ENCODE assay signal across 8 mouse cellular contexts in genomic region chr10:20347285-20348214, GRCm38 (mm10). TPM values are rescaled to one million over a fixed set of nuclear protein-coding genes. Genes with fewer than 3 reads are reported as not detected.
DNase-seq lines count a peak whose midpoint lies in the region; ATAC-seq and TF ChIP-seq lines count a peak whose summit lies in the region.

TSS of gene Mtfr2 (plus strand) at chr10:20347770.

- peak within 1 kb of the TSS; percentile 95 for H3K4me2 ChIP-seq in embryonic facial prominence, embryonic 15.5 days (replicated peaks)
- peak within 1 kb of the TSS; percentile 85 for H3K4me2 ChIP-seq in limb, embryonic 14.5 days (replicated peaks; ENCODE audit: low read depth, low read length, severe bottlenecking)
- H3K4me2 ChIP-seq in midbrain, postnatal 0 days (ENCODE audit: low read depth, low read length, poor library complexity, severe bottlenecking) = peak within 1 kb of the TSS; percentile 99

- H3K27me3 ChIP-seq in embryonic facial prominence, embryonic 15.5 days = no peaks in the 10 kb centered on the region
- no peaks in the 10 kb centered on the region for H3K27me3 ChIP-seq in limb, embryonic 14.5 days (ENCODE audit: control insufficient read depth, insufficient read depth, low read length)
- no peaks in the 10 kb centered on the region for H3K27me3 ChIP-seq in midbrain, postnatal 0 days (ENCODE audit: insufficient read depth, low read length)

- H3K36me3 ChIP-seq in embryonic facial prominence, embryonic 15.5 days = peaks cover 32% of the 10 kb centered on the region
- H3K36me3 ChIP-seq in limb, embryonic 14.5 days (ENCODE audit: control insufficient read depth, insufficient read depth, low read length) = peaks cover 31% of the 10 kb centered on the region
- H3K36me3 ChIP-seq in midbrain, postnatal 0 days (ENCODE audit: insufficient read depth, low read length) = peaks cover 14% of the 10 kb centered on the region

- peak within 1 kb of the TSS; percentile 37 for H3K9ac ChIP-seq in embryonic facial prominence, embryonic 15.5 days
- H3K9ac ChIP-seq in limb, embryonic 14.5 days (ENCODE audit: low read depth, low read length, severe bottlenecking) = peak within 1 kb of the TSS; percentile 54
- no peak within 1 kb of the TSS for H3K9ac ChIP-seq in midbrain, postnatal 0 days (replicated peaks; ENCODE audit: low read length, poor library complexity, severe bottlenecking)

- WGBS in bone marrow, adult 2 months = under 1% methylated on average over 58 of the region's 58 CpGs
- WGBS in embryonic facial prominence, embryonic 15.5 days = 2% methylated on average over 58 of the region's 58 CpGs
- 1% methylated on average over 50 of the region's 58 CpGs for WGBS in limb, embryonic 14.5 days
- WGBS in midbrain, postnatal 0 days = 1% methylated on average over 58 of the region's 58 CpGs

- no peak for TF ChIP-seq CTCF in bone marrow, adult 2 months (IDR thresholded peaks at IDR 0.05; ENCODE audit: control insufficient read depth, insufficient read depth, low read length)
- no peak for TF ChIP-seq CTCF in midbrain, postnatal 0 days (IDR thresholded peaks at IDR 0.05)

- peak; percentile 78 for TF ChIP-seq POLR2A in bone marrow, adult 2 months (IDR thresholded peaks at IDR 0.05; ENCODE audit: borderline replicate concordance, control insufficient read depth, low read depth, low read length)
- no peak for TF ChIP-seq POLR2A in limb, embryonic 14.5 days (IDR thresholded peaks at IDR 0.05; ENCODE audit: borderline replicate concordance, extremely low read depth, insufficient read depth, insufficient read length)

- H3K27ac ChIP-seq in bone marrow, adult 2 months (ENCODE audit: control insufficient read depth, insufficient read depth, low read depth, low read length, poor library complexity) = peak within 1 kb of the TSS; percentile 90
- H3K27ac ChIP-seq in embryonic facial prominence, embryonic 15.5 days (replicated peaks) = no peak within 1 kb of the TSS; the same call in 1 of the 2 replicates
- H3K27ac ChIP-seq in limb, embryonic 14.5 days (replicated peaks; ENCODE audit: low read depth, low read length) = no peak within 1 kb of the TSS
- H3K27ac ChIP-seq in midbrain, postnatal 0 days (ENCODE audit: low read depth, low read length) = no peak within 1 kb of the TSS

- no peaks in the 10 kb centered on the region for H3K9me3 ChIP-seq in embryonic facial prominence, embryonic 15.5 days (replicated peaks)
- no peaks in the 10 kb centered on the region for H3K9me3 ChIP-seq in limb, embryonic 14.5 days (ENCODE audit: control insufficient read depth, low read length)
- no peaks in the 10 kb centered on the region for H3K9me3 ChIP-seq in midbrain, postnatal 0 days (ENCODE audit: low read length)

- H3K4me1 ChIP-seq in bone marrow, adult 2 months (ENCODE audit: control insufficient read depth, insufficient read depth, low read length) = no peaks in the 10 kb centered on the region; the same call in 1 of the 2 replicates
- H3K4me1 ChIP-seq in embryonic facial prominence, embryonic 15.5 days = peaks cover 11% of the 10 kb centered on the region
- no peaks in the 10 kb centered on the region for H3K4me1 ChIP-seq in limb, embryonic 14.5 days (ENCODE audit: control insufficient read depth, insufficient read depth, low read length)
- 0 out of 2 replicates have a peak, but pooled peaks cover 2% of the 10 kb centered on the region for H3K4me1 ChIP-seq in midbrain, postnatal 0 days (ENCODE audit: insufficient read depth, low read length)

- peak within 1 kb of the TSS; percentile 85 for H3K4me3 ChIP-seq in bone marrow, adult 2 months (replicated peaks; ENCODE audit: control insufficient read depth, low read depth, low read length)
- H3K4me3 ChIP-seq in embryonic facial prominence, embryonic 15.5 days (replicated peaks) = peak within 1 kb of the TSS; percentile 71
- H3K4me3 ChIP-seq in limb, embryonic 14.5 days (replicated peaks; ENCODE audit: low read length) = peak within 1 kb of the TSS; percentile 66
- H3K4me3 ChIP-seq in midbrain, postnatal 0 days (ENCODE audit: low read depth, low read length) = peak within 1 kb of the TSS; percentile 44

- peak; percentile 94 for ATAC-seq in embryonic facial prominence, embryonic 15.5 days (ENCODE audit: insufficient number of reproducible peaks, low FRiP score, low TSS enrichment, low read depth)
- ATAC-seq in limb, embryonic 14.5 days (ENCODE audit: low FRiP score, low read depth) = peak; percentile 94
- ATAC-seq in midbrain, postnatal 0 days (ENCODE audit: low FRiP score) = peak; percentile 93

- DNase-seq in 416B (ENCODE audit: low read depth) = peak; percentile 95
- DNase-seq in heart, adult 8-10 months (ENCODE audit: low spot score) = peak; percentile 92
- DNase-seq in kidney, adult 9 months = peak; percentile 94
- DNase-seq in limb, embryonic 14.5 days (ENCODE audit: low spot score) = peak; percentile 95
- peak; percentile 97 for DNase-seq in midbrain, postnatal 0 days (ENCODE audit: low spot score)
- peak; percentile 88 to 90 for DNase-seq in spleen, postnatal 14 days (ENCODE audit: low spot score in 2 of 2)

RNA-seq across cellular contexts. Expression of gene Mtfr2, which starts in this region (rescaled TPM):
- polyA plus RNA-seq in bone marrow, adult 2 months (2011; ENCODE audit: insufficient read depth, insufficient read length, low replicate concordance, missing spikeins) = 17.4 TPM in 2 replicates
- polyA plus RNA-seq in embryonic facial prominence, embryonic 15.5 days (2015; fragmentation: Nextera tagmentation; extraction: Ambion mirVana) = 1.1 and 1.2 TPM in 2 replicates
- under 1 TPM in 1 of 4 experiments, not detected in 3; 0.14 TPM for total RNA-seq in heart, adult 8-10 months (2022)
- polyA plus RNA-seq in limb, embryonic 14.5 days (2012; rRNA removed) = 6.5 and 7.8 TPM in 2 replicates
- polyA plus RNA-seq in limb, embryonic 14.5 days (2014; fragmentation: Nextera tagmentation; extraction: Ambion mirVana) = 1.5 and 1.7 TPM in 2 replicates
- total RNA-seq in midbrain, postnatal 0 days (2014; rRNA removed) = 0.27 and 0.94 TPM in 2 replicates
- 0.23 and 0.34 TPM in 2 replicates for polyA plus RNA-seq in midbrain, postnatal 0 days (2015; fragmentation: Nextera tagmentation; extraction: Ambion mirVana)

Comparison
In these comparisons a context has a peak if more than half of its experiments do, and no peak if none do; other contexts are left out.
1. Peak in DNase-seq in heart, adult 8-10 months; RNA of the gene not detected or under 1 TPM.
2. Peak in DNase-seq, ATAC-seq, H3K4me3 ChIP-seq and H3K4me2 ChIP-seq in midbrain, postnatal 0 days; RNA of the gene not detected or under 1 TPM.